Mouse (Mus musculus) liver, embryonic 14.5 days (tissue): ENCODE data around the gene Olfr532.

Source experiments
- CTCF ChIP-seq: IDR thresholded peaks from 2 replicates; pipeline ENCODE4 v1.5.1; 2016; ENCODE audit warnings: antibody characterized with exemption, low read depth, control low read depth
- EP300 ChIP-seq: IDR thresholded peaks from 2 replicates; pipeline ENCODE4 v1.6.1; 2016; ENCODE audit warnings: antibody characterized with exemption, low read depth

- no peak for TF ChIP-seq CTCF
- no peak for TF ChIP-seq EP300
Observed at GRCm38 (mm10) chr7:140374300-140374699, 47.1 kb downstream of the Olfr532 start.
